In the genomic region with DNA sequence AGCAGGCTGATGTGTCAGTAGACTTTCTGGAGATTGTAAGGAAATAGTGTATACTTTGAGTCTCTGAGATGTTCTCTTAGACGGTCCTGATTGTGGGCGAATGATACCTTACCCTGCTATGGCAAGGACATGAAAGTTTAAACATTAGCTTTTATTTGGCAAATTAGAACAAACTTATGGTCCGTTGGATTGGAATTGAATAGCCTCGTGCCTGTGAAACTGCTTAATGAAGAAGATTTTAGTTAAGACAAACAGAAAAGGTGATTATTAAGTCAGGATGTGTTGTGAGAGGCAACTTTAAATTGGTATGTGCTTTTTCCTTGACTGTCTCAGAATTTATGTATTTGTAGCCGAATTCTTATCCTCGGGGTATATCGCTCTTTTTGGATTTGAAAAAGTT, we compare ENCODE assay signal across 8 mouse cellular contexts. TPM values are rescaled to one million over a fixed set of nuclear protein-coding genes. Genes with fewer than 3 reads are reported as not detected.
DNase-seq lines count a peak whose midpoint lies in the region; ATAC-seq and TF ChIP-seq lines count a peak whose summit lies in the region.
"Not testable (repeated sequence)": the region's sequence is repeated elsewhere in the genome, so short reads cannot be mapped to it uniquely, and the experiment has no call there.
"Had no signal": no experiment of that assay in that cellular context is flagged by ENCODE, and none has a peak within 500 bp of the region (broad histone marks: within the 10 kb centered on the region; RNA-seq: fewer than 3 reads in every experiment).

No protein-coding gene starts in this region.

- H3K4me3 ChIP-seq in forebrain, embryonic 14.5 days (ENCODE audit: low read depth, low read length); heart, embryonic 13.5 days; hindbrain, embryonic 13.5 days; kidney, adult 2 months (ENCODE audit: insufficient read depth, low read depth, low read length); limb, embryonic 13.5 days; midbrain, embryonic 14.5 days (replicated peaks; ENCODE audit: low read depth, low read length); neural tube, embryonic 15.5 days (replicated peaks): not testable (repeated sequence)

- 80% methylated on average over 7 of the region's 7 CpGs for WGBS in forebrain, embryonic 14.5 days
- 84% methylated on average over 7 of the region's 7 CpGs for WGBS in heart, embryonic 13.5 days
- WGBS in hindbrain, embryonic 13.5 days = 94% methylated on average over 7 of the region's 7 CpGs
- WGBS in kidney, adult 2 months = 73% methylated on average over 7 of the region's 7 CpGs
- 95% methylated on average over 7 of the region's 7 CpGs for WGBS in limb, embryonic 13.5 days
- 95% methylated on average over 7 of the region's 7 CpGs for WGBS in midbrain, embryonic 14.5 days
- WGBS in neural tube, embryonic 15.5 days = 90% methylated on average over 7 of the region's 7 CpGs

- peak overlapping the region; percentile 9; the same call in 1 of the 2 replicates for H3K4me2 ChIP-seq in forebrain, embryonic 14.5 days (ENCODE audit: low read length)
- H3K4me2 ChIP-seq in heart, embryonic 13.5 days = peak overlapping the region; percentile 64; the same call in 1 of the 2 replicates
- H3K4me2 ChIP-seq in hindbrain, embryonic 13.5 days = peak overlapping the region; percentile 36
- H3K4me2 ChIP-seq in limb, embryonic 13.5 days (replicated peaks) = 0 out of 2 replicates have a peak overlapping the region, but pooled peaks have one; percentile 21
- H3K4me2 ChIP-seq in midbrain, embryonic 14.5 days (ENCODE audit: low read length) = peak overlapping the region; percentile 35
- peak overlapping the region; percentile 39 for H3K4me2 ChIP-seq in neural tube, embryonic 15.5 days

- not testable (repeated sequence) for DNase-seq in forebrain, embryonic 14.5 days (ENCODE audit: low spot score); midbrain, embryonic 14.5 days
- peak; percentile 8 for DNase-seq in kidney, adult 2 months

- not testable (repeated sequence) for H3K9me3 ChIP-seq in forebrain, embryonic 14.5 days (replicated peaks; ENCODE audit: control insufficient read depth, low read length); heart, embryonic 13.5 days; hindbrain, embryonic 13.5 days; limb, embryonic 13.5 days; midbrain, embryonic 14.5 days (ENCODE audit: control insufficient read depth, low read length); neural tube, embryonic 15.5 days (replicated peaks)

- H3K9ac ChIP-seq in forebrain, embryonic 14.5 days (ENCODE audit: low read length); heart, embryonic 13.5 days; hindbrain, embryonic 13.5 days; limb, embryonic 13.5 days; midbrain, embryonic 14.5 days (replicated peaks; ENCODE audit: low read length); neural tube, embryonic 15.5 days (replicated peaks): not testable (repeated sequence)

- not testable (repeated sequence) for H3K27me3 ChIP-seq in forebrain, embryonic 14.5 days (replicated peaks; ENCODE audit: control insufficient read depth, insufficient read depth, low read length); heart, embryonic 13.5 days (replicated peaks); hindbrain, embryonic 13.5 days; kidney, adult 2 months (replicated peaks; ENCODE audit: control insufficient read depth, insufficient read depth, low read length); limb, embryonic 13.5 days; midbrain, embryonic 14.5 days (ENCODE audit: control insufficient read depth, insufficient read depth, low read length); neural tube, embryonic 15.5 days (replicated peaks)

- H3K27ac ChIP-seq in forebrain, embryonic 14.5 days (ENCODE audit: low read depth, low read length); heart, embryonic 13.5 days (replicated peaks); hindbrain, embryonic 13.5 days; kidney, adult 2 months (ENCODE audit: insufficient read depth, low read depth, low read length); limb, embryonic 13.5 days; midbrain, embryonic 14.5 days (replicated peaks; ENCODE audit: low read depth, low read length); neural tube, embryonic 15.5 days (replicated peaks): not testable (repeated sequence)

- not testable (repeated sequence) for H3K4me1 ChIP-seq in forebrain, embryonic 14.5 days (ENCODE audit: control insufficient read depth, insufficient read depth, low read length); heart, embryonic 13.5 days; hindbrain, embryonic 13.5 days (replicated peaks); kidney, adult 2 months (ENCODE audit: control insufficient read depth, insufficient read depth, low read length); limb, embryonic 13.5 days; midbrain, embryonic 14.5 days (ENCODE audit: control insufficient read depth, insufficient read depth, low read length); neural tube, embryonic 15.5 days

- TF ChIP-seq CTCF in kidney, adult 2 months (conservative IDR thresholded peaks at IDR 0.05; ENCODE audit: insufficient read depth, insufficient read length, low read depth, low read length) = not testable (repeated sequence)

- not testable (repeated sequence) for ATAC-seq in forebrain, embryonic 14.5 days; heart, embryonic 13.5 days (ENCODE audit: extremely low read depth, insufficient number of reproducible peaks, low FRiP score, low TSS enrichment); hindbrain, embryonic 13.5 days (ENCODE audit: low FRiP score); limb, embryonic 13.5 days (ENCODE audit: low FRiP score, low read depth); midbrain, embryonic 14.5 days (ENCODE audit: low FRiP score, low TSS enrichment); neural tube, embryonic 15.5 days (ENCODE audit: low FRiP score)

- not testable (repeated sequence) for TF ChIP-seq POLR2A in kidney, adult 2 months (IDR thresholded peaks at IDR 0.05; ENCODE audit: low read depth, low read length)

- H3K36me3 ChIP-seq in forebrain, embryonic 14.5 days (ENCODE audit: control insufficient read depth, insufficient read depth, low read length); hindbrain, embryonic 13.5 days; kidney, adult 2 months (ENCODE audit: control insufficient read depth, insufficient read depth, low read length); limb, embryonic 13.5 days; midbrain, embryonic 14.5 days (ENCODE audit: control insufficient read depth, insufficient read depth, low read length); neural tube, embryonic 15.5 days: not testable (repeated sequence)
- H3K36me3 ChIP-seq in heart, embryonic 13.5 days = peaks cover 12% of the 10 kb centered on the region

RNA-seq across cellular contexts. Expression of gene Rbm12b1, which starts 1.5 kb away (rescaled TPM):
- polyA plus RNA-seq in forebrain, embryonic 14.5 days (2014; fragmentation: Nextera tagmentation; extraction: Ambion mirVana) = 8.5 and 11.2 TPM in 2 replicates
- polyA plus RNA-seq in heart, embryonic 13.5 days (2015; fragmentation: Nextera tagmentation; extraction: Ambion mirVana) = 4.3 and 4.6 TPM in 2 replicates
- 8.9 and 9.5 TPM in 2 replicates for polyA plus RNA-seq in hindbrain, embryonic 13.5 days (2015; fragmentation: Nextera tagmentation; extraction: Ambion mirVana)
- polyA plus RNA-seq in kidney, adult 2 months (2012; rRNA removed) = 2.4 and 3.8 TPM in 2 replicates
- polyA plus RNA-seq in limb, embryonic 13.5 days (2015; fragmentation: Nextera tagmentation; extraction: Ambion mirVana) = 6.0 and 7.4 TPM in 2 replicates
- 6.2 and 8.9 TPM in 2 replicates for polyA plus RNA-seq in midbrain, embryonic 14.5 days (2014; fragmentation: Nextera tagmentation; extraction: Ambion mirVana)
- 6.7 and 8.0 TPM in 2 replicates for polyA plus RNA-seq in neural tube, embryonic 15.5 days (2015; fragmentation: Nextera tagmentation; extraction: Ambion mirVana)

RNA-seq across cellular contexts. Expression of gene Fam92a, which starts 30.3 kb away (rescaled TPM):
- 88.6 and 106 TPM in 2 replicates for polyA plus RNA-seq in forebrain, embryonic 14.5 days (2014; fragmentation: Nextera tagmentation; extraction: Ambion mirVana)
- polyA plus RNA-seq in heart, embryonic 13.5 days (2015; fragmentation: Nextera tagmentation; extraction: Ambion mirVana) = 59.5 and 64.4 TPM in 2 replicates
- polyA plus RNA-seq in hindbrain, embryonic 13.5 days (2015; fragmentation: Nextera tagmentation; extraction: Ambion mirVana) = 92.7 and 103 TPM in 2 replicates
- 8.3 and 8.5 TPM in 2 replicates for polyA plus RNA-seq in kidney, adult 2 months (2012; rRNA removed)
- polyA plus RNA-seq in limb, embryonic 13.5 days (2015; fragmentation: Nextera tagmentation; extraction: Ambion mirVana) = 116 and 122 TPM in 2 replicates
- 93.0 and 99.1 TPM in 2 replicates for polyA plus RNA-seq in midbrain, embryonic 14.5 days (2014; fragmentation: Nextera tagmentation; extraction: Ambion mirVana)
- 102 and 104 TPM in 2 replicates for polyA plus RNA-seq in neural tube, embryonic 15.5 days (2015; fragmentation: Nextera tagmentation; extraction: Ambion mirVana)
- polyA plus RNA-seq: G1E had no signal

RNA-seq across cellular contexts. Expression of gene Rbm12b2, which starts 52.3 kb away (rescaled TPM):
- polyA plus RNA-seq in forebrain, embryonic 14.5 days (2014; fragmentation: Nextera tagmentation; extraction: Ambion mirVana) = 15.7 and 21.4 TPM in 2 replicates
- polyA plus RNA-seq in heart, embryonic 13.5 days (2015; fragmentation: Nextera tagmentation; extraction: Ambion mirVana) = 4.7 and 6.5 TPM in 2 replicates
- 17.7 and 19.9 TPM in 2 replicates for polyA plus RNA-seq in hindbrain, embryonic 13.5 days (2015; fragmentation: Nextera tagmentation; extraction: Ambion mirVana)
- 1.3 and 1.9 TPM in 2 replicates for polyA plus RNA-seq in kidney, adult 2 months (2012; rRNA removed)
- polyA plus RNA-seq in limb, embryonic 13.5 days (2015; fragmentation: Nextera tagmentation; extraction: Ambion mirVana) = 13.9 and 14.4 TPM in 2 replicates
- 15.5 and 22.8 TPM in 2 replicates for polyA plus RNA-seq in midbrain, embryonic 14.5 days (2014; fragmentation: Nextera tagmentation; extraction: Ambion mirVana)
- polyA plus RNA-seq in neural tube, embryonic 15.5 days (2015; fragmentation: Nextera tagmentation; extraction: Ambion mirVana) = 12.9 and 13.9 TPM in 2 replicates

Comparison
In these comparisons a context has a peak if more than half of its experiments do, and no peak if none do; other contexts are left out.
1. H3K4me2 ChIP-seq: peak in every context shown above with its lines; median percentile 64 in heart, embryonic 13.5 days; 39 in neural tube, embryonic 15.5 days; 36 in hindbrain, embryonic 13.5 days; 35 in midbrain, embryonic 14.5 days; 21 in limb, embryonic 13.5 days; 9 in forebrain, embryonic 14.5 days.